Mouse (Mus musculus) megakaryocyte, embryonic 14.5 days (primary cell): ENCODE measurements around the gene Mindy2.

ENCODE experiments used
- FLI1 ChIP-seq: IDR thresholded peaks from 2 replicates; pipeline ENCODE4 v1.6.1; 2012; ENCODE audit warnings: low read length, inconsistent platforms, mixed read lengths
- GATA1 ChIP-seq: IDR thresholded peaks from 3 replicates; pipeline ENCODE4 v1.6.1; 2012; ENCODE audit warnings: mixed read lengths, low read length, inconsistent platforms, borderline replicate concordance

GRCm38 (mm10) chr9:70650260-70650659, 6.7 kb downstream of the Mindy2 start:
- TF ChIP-seq GATA1 (no peak), FLI1 (no peak)
